Mouse (Mus musculus): ENCODE measurements around the gene Dscaml1. TPM values are rescaled to one million over a fixed set of nuclear protein-coding genes. Genes with fewer than 3 reads are reported as not detected.

The Dscaml1 gene
- polyA plus RNA-seq, 2 experiments, result not detected

DNA sequence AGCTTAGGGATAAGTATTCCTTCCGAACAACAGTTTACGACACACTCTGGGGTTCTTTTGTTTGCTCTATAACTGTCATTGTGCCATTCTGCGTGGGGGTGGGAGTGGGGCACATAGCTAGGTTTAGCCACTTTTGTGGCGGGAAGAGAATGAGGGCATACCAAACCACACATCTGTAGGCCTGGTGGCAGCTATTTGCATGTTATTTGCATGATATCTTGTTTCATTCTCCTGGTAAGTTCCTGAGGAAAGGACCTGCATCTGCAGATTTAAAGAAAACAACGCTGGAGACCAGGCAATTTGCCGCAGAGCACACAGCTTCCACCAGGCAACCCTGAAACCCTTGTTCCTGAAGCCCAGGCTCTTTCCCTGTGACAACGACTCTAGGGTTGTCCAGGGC, 30.8 kb downstream of the Dscaml1 start:
- WGBS (ENCODE audit: insufficient replicate concordance), result 36% methylated on average over 7 of the region's 7 CpGs
- H3K4me1 ChIP-seq (replicated peaks; ENCODE audit: control insufficient read depth in 2 of 2, insufficient read depth in 2 of 2, low read length in 1 of 2), result no peaks in the 10 kb centered on the region
- TF ChIP-seq EP300 (IDR thresholded peaks at IDR 0.05; ENCODE audit: low read depth) (no peak), CTCF (IDR thresholded peaks at IDR 0.05; ENCODE audit: low read depth) (no peak)
- H3K9me3 ChIP-seq (ENCODE audit: control insufficient read depth, low read length), result no peaks in the 10 kb centered on the region
- H3K27ac ChIP-seq, result no peak overlapping the region
- DNase-seq (ENCODE audit: low read depth in 3 of 3, low spot score in 3 of 3) (no peak), ATAC-seq (ENCODE audit: insufficient read depth) (no peak)
- no peaks in the 10 kb centered on the region for H3K36me3 ChIP-seq (replicated peaks; ENCODE audit: control insufficient read depth, insufficient read depth, low read depth)
- no peak overlapping the region for H3K9ac ChIP-seq (replicated peaks)
- H3K4me3 ChIP-seq (ENCODE audit: insufficient read depth in 1 of 2, low read depth in 2 of 2, low read length in 2 of 2), result no peak overlapping the region
- H3K4me2 ChIP-seq (ENCODE audit: low read depth), result no peak overlapping the region
- no peaks in the 10 kb centered on the region for H3K27me3 ChIP-seq (ENCODE audit: control insufficient read depth, insufficient read depth, low read length)

DNA sequence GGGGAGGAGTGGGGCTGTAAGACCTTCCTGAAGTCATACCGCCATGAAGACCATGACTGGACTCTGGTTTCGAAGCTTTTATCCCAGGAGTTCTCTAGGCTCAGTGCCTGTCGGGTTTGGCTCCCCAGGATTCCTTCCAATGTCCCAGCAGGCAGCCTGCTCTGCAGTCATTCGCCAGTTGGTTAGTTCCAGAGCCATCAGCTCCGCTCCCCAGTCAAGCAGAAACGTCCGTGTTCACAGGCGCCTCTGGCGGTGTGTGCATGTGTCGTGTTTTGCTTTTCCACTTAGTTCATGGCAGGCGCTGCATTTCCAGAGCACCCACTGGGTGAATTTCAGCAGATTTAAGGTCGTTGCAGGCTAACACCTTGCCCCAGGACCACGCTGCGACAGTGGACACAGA, 31.9 kb downstream of the Dscaml1 start:
- 65% methylated on average over 14 of the region's 14 CpGs for WGBS (ENCODE audit: insufficient replicate concordance)
- H3K27ac ChIP-seq, result no peak overlapping the region
- no peak overlapping the region for H3K9ac ChIP-seq (replicated peaks)
- H3K4me2 ChIP-seq (ENCODE audit: low read depth), result no peak overlapping the region
- ATAC-seq (ENCODE audit: insufficient read depth) (no peak), DNase-seq (ENCODE audit: low read depth in 3 of 3, low spot score in 3 of 3) (no peak)
- H3K4me1 ChIP-seq (replicated peaks; ENCODE audit: control insufficient read depth in 2 of 2, insufficient read depth in 2 of 2, low read length in 1 of 2), result no peaks in the 10 kb centered on the region
- no peaks in the 10 kb centered on the region for H3K9me3 ChIP-seq (ENCODE audit: control insufficient read depth, low read length)
- no peaks in the 10 kb centered on the region for H3K36me3 ChIP-seq (replicated peaks; ENCODE audit: control insufficient read depth, insufficient read depth, low read depth)
- TF ChIP-seq EP300 (IDR thresholded peaks at IDR 0.05; ENCODE audit: low read depth), result no peak
- no peak for TF ChIP-seq CTCF (IDR thresholded peaks at IDR 0.05; ENCODE audit: low read depth)
- H3K27me3 ChIP-seq (ENCODE audit: control insufficient read depth, insufficient read depth, low read length), result no peaks in the 10 kb centered on the region
- no peak overlapping the region for H3K4me3 ChIP-seq (ENCODE audit: insufficient read depth in 1 of 2, low read depth in 2 of 2, low read length in 2 of 2)

DNA sequence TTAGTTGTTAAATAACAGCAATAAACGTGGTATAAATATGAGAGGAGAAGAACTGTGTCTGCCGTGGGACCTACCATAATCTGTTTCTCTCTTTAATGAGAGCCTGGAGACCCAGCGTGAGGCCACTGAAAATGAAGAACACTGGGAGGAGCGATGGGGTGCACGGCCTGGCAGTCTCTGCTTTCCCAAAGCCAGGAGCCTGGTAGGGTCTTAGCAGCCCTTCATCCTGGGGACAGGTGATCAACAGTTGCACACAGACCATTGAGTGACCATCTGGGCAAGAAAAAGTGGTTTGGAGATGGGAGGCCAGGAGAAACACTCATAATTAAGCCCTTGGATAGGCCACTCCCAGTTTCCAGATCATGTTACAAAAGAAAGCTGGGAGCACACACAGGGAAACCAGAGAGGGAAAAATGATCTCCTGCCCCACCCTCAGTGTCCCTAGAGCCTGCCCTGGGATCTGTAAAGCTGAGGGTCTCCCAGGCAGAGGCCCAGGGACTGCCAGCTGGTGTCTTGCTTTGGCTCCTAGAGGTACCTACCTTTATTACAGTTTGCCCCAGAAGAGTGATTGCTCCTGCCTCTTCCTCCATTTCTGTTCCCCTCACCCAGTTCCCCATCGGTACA, 39.1 kb downstream of the Dscaml1 start:
- Histone ChIP-seq H3K4me2 (ENCODE audit: low read depth) (no peak overlapping the region), H3K4me3 (ENCODE audit: insufficient read depth in 1 of 2, low read depth in 2 of 2, low read length in 2 of 2) (no peak overlapping the region), H3K36me3 (replicated peaks; ENCODE audit: control insufficient read depth, insufficient read depth, low read depth) (no peaks in the 10 kb centered on the region), H3K9ac (replicated peaks) (no peak overlapping the region), H3K27me3 (ENCODE audit: control insufficient read depth, insufficient read depth, low read length) (no peaks in the 10 kb centered on the region), H3K4me1 (replicated peaks; ENCODE audit: control insufficient read depth in 2 of 2, insufficient read depth in 2 of 2, low read length in 1 of 2) (no peaks in the 10 kb centered on the region), H3K27ac (no peak overlapping the region), H3K9me3 (ENCODE audit: control insufficient read depth, low read length) (no peaks in the 10 kb centered on the region)
- no peak for ATAC-seq (ENCODE audit: insufficient read depth)
- no peak for DNase-seq (ENCODE audit: low read depth in 3 of 3, low spot score in 3 of 3)
- no peak for TF ChIP-seq CTCF (IDR thresholded peaks at IDR 0.05; ENCODE audit: low read depth)
- TF ChIP-seq EP300 (IDR thresholded peaks at IDR 0.05; ENCODE audit: low read depth), result no peak
- WGBS (ENCODE audit: insufficient replicate concordance), result 50% methylated on average over 6 of the region's 6 CpGs

DNA sequence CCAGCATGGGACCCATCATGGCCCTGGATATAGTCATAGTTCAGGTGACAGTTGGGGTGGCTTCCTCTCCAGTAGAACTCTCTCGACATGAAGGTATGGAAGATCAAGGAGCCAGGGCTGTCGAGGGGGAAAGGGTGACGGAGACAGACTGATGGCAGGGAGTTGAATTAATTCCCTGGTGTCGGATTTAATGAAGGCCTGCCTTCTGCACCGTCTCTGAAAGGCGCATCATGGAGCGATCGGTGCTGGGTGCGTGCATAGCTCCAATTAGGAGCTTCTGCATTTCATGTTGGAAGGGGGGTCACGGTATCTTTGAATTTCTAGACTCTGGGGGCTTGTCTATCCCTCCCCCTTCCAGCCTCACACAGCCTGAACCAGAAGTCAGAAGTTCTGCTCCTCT, 41.8 kb downstream of the Dscaml1 start:
- Histone ChIP-seq H3K4me1 (replicated peaks; ENCODE audit: control insufficient read depth in 2 of 2, insufficient read depth in 2 of 2, low read length in 1 of 2) (no peaks in the 10 kb centered on the region), H3K4me3 (ENCODE audit: insufficient read depth in 1 of 2, low read depth in 2 of 2, low read length in 2 of 2) (no peak overlapping the region), H3K36me3 (replicated peaks; ENCODE audit: control insufficient read depth, insufficient read depth, low read depth) (no peaks in the 10 kb centered on the region), H3K27ac (no peak overlapping the region), H3K4me2 (ENCODE audit: low read depth) (no peak overlapping the region), H3K9ac (replicated peaks) (no peak overlapping the region), H3K27me3 (ENCODE audit: control insufficient read depth, insufficient read depth, low read length) (no peaks in the 10 kb centered on the region), H3K9me3 (ENCODE audit: control insufficient read depth, low read length) (no peaks in the 10 kb centered on the region)
- 72% methylated on average over 10 of the region's 10 CpGs for WGBS (ENCODE audit: insufficient replicate concordance)
- DNase-seq (ENCODE audit: low read depth in 3 of 3, low spot score in 3 of 3) (no peak), ATAC-seq (ENCODE audit: insufficient read depth) (no peak)
- TF ChIP-seq CTCF (IDR thresholded peaks at IDR 0.05; ENCODE audit: low read depth), result no peak
- no peak for TF ChIP-seq EP300 (IDR thresholded peaks at IDR 0.05; ENCODE audit: low read depth)

DNA sequence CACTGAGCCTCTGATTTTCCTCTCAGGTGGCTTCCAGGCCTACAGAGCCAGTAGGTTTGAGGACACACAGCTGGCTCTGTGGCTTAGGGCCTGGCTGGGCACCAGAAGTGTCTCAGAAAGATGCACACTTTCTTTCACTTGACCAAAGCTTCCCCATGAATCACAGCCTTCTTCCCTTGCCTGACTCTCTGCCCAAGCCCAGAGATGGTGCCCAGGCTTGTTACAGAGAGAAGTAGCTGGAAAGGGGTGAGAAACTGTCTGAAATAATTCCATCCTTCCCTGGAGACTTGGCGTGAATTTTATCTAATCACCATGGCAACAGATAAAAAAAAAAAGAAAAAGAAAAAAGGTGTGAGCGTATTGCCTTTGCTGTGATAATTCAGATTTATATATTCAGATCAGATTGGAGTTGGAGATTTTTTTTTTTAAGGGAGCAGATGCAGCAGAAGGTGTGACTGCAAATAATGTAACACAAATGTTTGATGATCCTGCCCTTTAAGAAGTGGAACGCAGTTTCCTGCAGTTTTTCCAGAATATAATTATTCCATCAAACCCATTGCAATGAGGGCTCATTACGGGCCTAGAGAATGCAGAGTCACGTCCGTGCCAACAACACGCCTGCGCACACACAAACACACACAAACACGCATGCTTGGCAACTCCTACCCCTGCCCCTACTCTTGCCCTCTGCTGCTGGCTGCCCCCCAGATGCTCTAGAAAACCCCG, 44.5 kb downstream of the Dscaml1 start:
- H3K27me3 ChIP-seq (ENCODE audit: control insufficient read depth, insufficient read depth, low read length), result no peaks in the 10 kb centered on the region
- H3K9ac ChIP-seq (replicated peaks), result no peak overlapping the region
- H3K4me3 ChIP-seq (ENCODE audit: insufficient read depth in 1 of 2, low read depth in 2 of 2, low read length in 2 of 2), result no peak overlapping the region
- no peaks in the 10 kb centered on the region for H3K9me3 ChIP-seq (ENCODE audit: control insufficient read depth, low read length)
- no peak overlapping the region for H3K27ac ChIP-seq
- no peaks in the 10 kb centered on the region for H3K36me3 ChIP-seq (replicated peaks; ENCODE audit: control insufficient read depth, insufficient read depth, low read depth)
- DNase-seq (ENCODE audit: low read depth in 3 of 3, low spot score in 3 of 3) (no peak), ATAC-seq (ENCODE audit: insufficient read depth) (no peak)
- TF ChIP-seq EP300 (IDR thresholded peaks at IDR 0.05; ENCODE audit: low read depth) (no peak), CTCF (IDR thresholded peaks at IDR 0.05; ENCODE audit: low read depth) (no peak)
- H3K4me1 ChIP-seq (replicated peaks; ENCODE audit: control insufficient read depth in 2 of 2, insufficient read depth in 2 of 2, low read length in 1 of 2), result no peaks in the 10 kb centered on the region
- no peak overlapping the region for H3K4me2 ChIP-seq (ENCODE audit: low read depth)
- 64% methylated on average over 10 of the region's 10 CpGs for WGBS (ENCODE audit: insufficient replicate concordance)
